Mouse (Mus musculus) kidney, postnatal 14 days (tissue): Measurements from ENCODE around the gene Dap.
A peak's percentile ranks its signal among the peaks of the same experiment; 100 is the strongest.

Experiments
- DNase-seq: peaks from one replicate; pipeline ENCODE4 v3.0.0; 2022; ENCODE audit warnings: mixed read lengths

Dap gene

DNA sequence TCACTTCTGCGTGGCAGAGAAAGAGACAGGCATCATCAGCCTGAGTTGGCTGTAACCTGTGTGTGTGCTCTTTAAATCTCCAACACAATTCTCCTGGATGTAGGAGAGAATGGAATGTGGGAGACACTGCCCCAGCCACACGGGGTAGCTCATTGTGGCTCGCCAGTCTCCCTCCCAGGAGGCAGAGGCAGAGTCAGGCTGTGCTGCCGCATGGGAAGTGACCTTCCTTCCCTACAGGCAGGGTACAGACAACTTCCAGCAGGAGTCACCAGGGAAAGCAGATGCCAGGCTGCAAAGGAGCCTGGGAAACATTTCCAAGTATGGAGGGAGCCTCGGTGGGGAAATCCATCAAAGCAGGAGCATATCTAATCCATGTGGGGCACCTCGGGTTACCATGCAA is 81.1 kb downstream of the Dap start:
- DNase-seq: no peak

DNA sequence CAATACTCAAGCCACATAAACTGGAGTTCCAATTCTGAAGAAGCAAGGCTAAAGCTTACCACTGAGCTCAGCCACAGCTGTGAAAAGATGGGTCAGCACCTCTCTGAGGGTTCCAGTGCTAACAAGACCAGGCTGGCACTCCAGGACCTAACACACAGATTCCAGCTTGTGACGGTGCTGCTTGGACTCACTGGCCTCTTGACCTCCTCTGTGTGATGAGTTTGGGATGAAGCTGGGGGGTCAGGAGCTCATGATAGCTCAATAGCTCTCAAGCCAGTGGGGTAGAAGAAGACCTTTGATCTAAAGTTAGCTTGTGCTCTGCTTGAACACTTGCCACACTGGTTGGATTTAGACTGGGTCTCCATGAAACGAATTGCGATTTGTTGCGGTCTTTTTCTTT is 82.6 kb downstream of the Dap start:
- peak; percentile 32 for DNase-seq

DNA sequence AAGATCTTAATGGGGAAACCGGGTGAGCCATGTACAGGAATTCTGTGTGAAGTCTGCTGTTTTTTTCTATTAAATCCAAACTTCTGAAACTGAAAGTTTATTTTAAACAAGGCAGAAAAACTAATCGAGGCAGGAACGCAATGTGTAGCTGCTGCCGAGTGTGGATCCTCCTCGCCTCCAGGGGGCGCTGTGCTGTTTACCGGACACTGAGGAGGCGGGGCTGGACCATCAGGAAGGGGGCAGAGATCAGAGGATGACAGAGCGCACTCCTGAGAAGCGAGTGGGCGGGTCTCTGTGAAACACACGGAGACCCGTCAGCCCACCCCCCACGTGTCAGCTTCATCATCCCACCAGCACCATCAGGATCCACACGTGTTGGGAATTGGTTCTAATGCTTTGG is 85.4 kb downstream of the Dap start:
- DNase-seq: no peak

DNA sequence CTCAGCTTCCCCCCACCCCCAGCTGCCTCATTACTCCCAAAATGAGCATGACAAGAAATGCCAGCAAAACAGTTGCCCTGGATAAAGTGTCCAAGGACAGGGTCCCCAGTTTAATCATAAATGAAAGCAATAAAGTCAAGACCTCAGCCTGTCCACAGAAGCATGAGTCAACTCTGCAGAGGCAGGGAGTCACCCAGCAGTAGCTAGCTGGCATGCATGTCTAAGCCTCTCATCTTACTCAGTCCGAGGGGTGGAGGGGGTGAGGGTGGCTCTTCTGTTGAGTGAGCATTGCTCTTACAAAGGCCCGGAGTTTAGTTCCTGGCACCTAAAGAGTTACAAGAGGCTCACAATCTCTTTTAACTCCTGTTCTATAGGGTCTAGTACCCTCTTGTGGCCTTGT is 87.9 kb downstream of the Dap start:
- DNase-seq: no peak

DNA sequence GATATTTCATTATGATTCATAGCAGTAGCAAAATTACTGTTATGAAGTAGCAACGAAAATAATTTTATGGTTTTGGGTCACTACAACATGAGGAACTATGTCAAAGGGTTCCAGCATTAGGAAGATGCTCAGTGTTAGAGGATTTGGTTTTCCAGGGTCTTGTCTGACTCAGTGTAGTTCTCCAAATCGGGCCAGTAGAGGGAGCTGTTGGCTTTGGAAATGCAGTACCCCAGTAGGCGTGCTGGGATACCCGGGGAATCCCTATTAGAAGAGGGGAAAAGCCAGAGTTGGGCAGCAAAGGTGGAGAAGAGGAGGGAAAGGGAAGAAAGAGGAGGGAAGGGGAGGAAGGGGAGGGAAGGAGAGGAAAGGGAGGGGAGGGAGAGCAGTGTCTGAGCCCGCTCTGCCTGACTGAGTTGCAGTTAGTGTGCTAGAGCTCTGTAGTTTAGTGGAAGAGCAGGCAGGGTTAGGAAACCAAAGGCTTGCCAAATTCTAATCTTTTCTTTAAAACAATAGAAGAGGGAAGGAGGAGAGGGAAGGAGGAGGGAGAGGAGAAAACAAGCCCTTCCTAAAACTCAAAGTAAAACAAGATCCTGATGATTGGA is 91.6 kb downstream of the Dap start:
- peak; percentile 88 for DNase-seq

DNA sequence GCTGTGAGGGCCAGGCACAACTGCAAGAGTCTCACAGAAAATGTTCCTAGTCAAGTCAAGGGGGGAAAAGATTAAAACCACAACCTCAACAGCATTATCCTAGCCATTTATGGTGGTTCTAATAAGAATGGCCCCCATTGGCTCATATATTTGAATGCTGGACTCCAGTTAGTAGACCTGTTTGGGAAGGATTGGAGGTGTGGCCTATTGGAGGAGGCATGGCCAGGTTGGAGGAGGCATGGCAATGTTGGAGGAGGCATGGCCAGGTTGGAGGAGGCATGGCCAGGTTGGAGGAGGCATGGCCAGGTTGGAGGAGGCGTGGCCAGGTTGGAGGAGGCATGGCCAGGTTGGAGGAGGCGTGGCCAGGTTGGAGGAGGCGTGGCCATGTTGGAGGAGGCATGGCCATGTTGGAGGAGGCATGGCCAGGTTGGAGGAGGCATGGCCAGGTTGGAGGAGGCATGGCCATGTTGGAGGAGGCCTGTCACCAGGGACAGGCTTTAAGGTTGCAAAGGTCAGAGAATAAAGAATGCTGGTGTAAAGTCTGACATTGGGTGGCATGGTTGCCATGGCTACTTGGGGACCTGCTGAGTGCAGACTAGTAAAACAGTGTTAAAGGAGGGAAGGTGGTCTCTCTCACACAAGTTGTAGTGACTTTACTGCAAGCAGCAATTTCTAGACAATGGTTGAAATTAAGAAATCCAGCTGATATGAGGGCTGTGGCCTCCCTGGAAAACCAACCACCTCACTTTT is 93.1 kb downstream of the Dap start:
- no peak for DNase-seq

DNA sequence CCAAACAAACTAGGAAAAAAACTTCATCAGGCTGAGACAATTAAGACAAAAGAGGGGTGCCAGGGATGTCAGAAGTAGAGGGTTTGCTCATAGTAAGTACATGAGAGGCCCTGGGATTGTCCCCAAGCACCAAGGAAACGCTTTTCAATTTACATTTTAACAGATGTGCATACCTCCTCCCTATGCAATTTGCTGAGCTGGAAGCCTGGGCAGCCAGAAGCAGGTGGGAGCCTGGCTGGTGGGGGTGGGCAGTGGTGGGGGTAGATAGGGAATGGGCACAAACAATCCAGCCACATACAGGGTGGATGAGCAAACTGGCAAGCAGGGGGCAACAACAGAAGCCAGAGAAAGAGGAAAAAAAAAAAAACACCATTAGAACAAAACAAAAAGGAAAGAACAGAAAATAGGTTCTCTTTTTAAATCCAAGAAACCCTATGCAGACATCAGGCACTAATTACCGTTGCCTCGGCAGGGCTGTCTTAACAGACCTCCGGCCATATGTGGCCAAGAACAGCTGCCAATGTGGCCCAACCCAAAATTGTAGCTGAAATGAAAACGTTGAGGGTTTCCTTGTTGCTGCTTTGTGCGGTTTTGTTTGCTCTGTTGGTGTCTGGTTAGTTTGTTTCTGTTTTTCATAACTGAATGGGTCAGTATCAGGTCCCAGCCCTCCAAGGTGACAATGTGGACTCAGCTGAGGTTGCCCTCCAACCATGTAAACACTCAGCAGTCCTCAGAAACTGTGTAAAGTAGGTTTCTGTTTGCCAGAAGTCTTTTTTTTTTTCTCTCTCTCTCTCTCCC is 94.2 kb downstream of the Dap start:
- DNase-seq: no peak

DNA sequence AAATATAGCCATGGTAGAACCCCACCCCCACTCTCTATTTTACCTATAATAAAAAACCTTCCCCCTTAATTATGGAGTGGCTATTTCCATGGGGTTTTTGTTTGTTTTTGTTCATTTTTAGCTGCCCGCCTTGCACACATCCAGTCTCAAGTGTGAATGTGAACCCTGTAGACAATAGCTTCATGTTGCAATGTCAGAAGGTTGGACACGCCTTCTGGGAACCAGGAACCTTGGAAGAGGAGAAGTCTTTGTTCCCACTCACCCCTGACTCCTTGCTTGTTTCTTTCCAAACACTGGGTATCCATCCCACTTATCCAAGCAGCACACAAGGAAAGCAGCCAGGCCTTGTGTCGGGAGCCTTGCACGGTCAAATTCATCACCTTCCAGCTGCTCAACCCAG is 94.9 kb downstream of the Dap start:
- no peak for DNase-seq

DNA sequence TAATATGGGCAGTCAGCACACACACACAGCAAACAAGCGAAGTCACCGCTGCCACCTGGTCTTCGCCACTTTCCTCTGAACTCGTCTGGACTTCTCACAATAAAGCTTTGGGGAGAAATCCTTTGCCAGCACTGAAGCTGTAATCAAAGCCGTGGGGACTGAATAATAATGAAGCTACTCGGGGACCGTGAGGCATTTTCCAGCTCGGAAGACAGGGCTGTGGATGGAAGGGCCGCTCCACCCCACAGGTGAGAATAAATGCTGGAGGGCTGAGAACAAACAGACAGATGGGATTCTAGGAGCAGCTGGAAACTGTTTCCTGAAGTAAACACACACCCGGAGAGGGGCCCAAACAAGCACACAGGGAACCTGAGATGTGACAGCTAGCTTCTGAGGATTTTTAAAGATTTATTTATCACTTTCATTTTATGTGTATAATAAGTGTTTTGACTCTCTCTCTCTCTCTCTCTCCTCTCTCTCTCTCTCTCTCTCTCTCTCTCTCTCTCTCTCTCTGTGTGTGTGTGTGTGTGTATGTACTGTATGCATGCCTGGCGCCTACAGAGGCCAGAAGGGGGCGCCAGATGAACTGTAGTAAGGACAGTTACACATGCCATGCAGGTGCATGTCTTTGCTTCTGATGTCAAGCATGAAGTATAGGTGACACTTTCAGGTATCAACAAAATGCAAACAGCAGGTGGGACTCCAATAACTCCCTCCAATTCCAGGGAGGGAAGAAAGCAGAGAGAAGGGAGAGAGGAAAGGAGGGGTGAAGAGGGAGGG is 96.7 kb downstream of the Dap start:
- no peak for DNase-seq

DNA sequence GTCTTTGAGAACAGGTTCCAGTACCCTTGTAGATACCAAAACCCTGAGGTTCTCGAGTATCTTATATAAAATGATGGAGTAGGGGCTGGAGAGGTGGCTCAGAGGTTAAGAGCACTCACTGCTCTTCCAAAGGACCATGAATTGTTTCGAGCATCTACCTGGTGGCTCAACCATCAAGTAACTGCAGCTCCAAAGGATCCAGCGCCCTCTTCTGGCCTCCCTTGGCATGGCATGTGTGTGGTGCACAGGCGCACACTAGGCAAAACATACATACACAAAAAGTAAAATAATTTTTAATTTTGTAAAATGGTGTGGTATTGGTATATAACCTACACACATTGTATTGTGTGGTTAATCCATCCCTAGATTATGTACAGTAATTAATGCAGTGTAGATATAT is 99.6 kb downstream of the Dap start:
- DNase-seq: no peak
